Mouse (Mus musculus) c-Kit-positive CD71-negative TER-119-negative erythroid progenitor cells, embryonic 14.5 days (primary cell): ENCODE measurements at regions not wholly inside any gene's neighbourhood (a gene's known extent, or its start where the extent isn't known, plus 50 kb on each side); places are given as distances from the start of the nearest gene placed in this dataset.

Experiments
- DNase-seq: peaks from one replicate; pipeline ENCODE4 v3.0.0-alpha.2; 2013; ENCODE audit warnings: low read depth

DNA sequence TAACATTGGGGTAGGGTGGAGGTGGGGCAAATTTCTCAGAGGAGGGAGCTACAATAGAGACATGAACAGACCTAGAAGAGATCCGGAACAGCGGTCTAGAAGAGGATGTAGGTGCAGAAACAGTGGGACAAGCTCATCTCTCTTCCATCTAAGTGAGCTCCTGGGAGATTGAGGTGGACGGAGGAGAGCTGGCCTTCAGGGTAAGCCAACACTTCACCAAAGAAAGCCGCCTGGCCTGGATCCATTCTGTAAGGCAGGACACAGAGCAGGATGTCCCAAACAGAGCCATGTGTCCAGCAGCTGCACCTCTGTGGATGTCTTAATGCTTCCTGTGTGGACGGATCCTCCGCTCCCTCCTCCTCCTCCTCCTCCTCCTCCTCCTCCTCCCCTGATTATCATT, 173.0 kb downstream of the Rab11fip4 start:
- DNase-seq = no peak

GRCm38 (mm10) chr11:79762654-79763053, 171.6 kb downstream of the Rab11fip4 start:
- DNase-seq = no peak

DNA sequence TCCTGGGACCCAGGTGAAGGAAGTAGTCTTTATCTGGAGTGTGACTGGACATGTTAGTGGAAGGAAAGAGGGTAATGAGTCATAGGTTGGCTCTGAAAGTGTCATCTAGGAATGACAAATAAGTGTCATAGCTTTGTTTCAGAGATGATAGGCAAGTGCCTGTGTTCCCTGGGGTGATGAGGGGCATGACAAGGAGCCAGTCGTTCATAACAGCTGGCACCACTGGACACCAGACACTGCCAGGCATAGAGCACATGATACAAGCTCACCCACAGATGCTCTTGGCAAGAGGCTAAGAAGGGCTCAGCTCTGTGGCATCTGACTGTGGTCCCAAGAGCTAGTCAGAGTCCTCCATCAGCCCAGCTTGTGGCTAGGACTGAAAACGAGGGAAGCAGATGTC, 171.0 kb downstream of the Rab11fip4 start:
- DNase-seq = no peak

GRCm38 (mm10) chr11:79760533-79760932, 169.5 kb downstream of the Rab11fip4 start:
- no peak for DNase-seq

DNA sequence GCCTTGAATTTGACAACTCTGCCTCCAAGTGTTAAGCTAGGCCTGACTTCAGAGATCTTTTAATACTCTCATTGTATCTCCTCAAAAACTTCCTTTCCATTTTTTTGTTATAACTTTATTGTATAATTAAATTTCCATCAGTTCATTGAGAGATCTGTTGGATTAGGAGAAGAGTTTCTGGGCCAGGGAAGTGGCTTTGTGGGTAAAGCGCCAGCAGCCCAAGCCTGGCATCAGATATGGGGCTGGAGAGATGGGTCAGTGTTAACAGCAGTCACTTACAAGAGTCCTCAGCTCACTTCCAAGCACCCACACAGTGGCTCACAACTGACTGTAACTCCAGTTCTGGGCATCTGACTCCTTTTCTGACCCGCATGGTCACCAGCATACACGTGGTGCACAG, 167.3 kb downstream of the Rab11fip4 start:
- no peak for DNase-seq

GRCm38 (mm10) chr11:79757513-79758071, 166.6 kb downstream of the Rab11fip4 start:
- no peak for DNase-seq

DNA sequence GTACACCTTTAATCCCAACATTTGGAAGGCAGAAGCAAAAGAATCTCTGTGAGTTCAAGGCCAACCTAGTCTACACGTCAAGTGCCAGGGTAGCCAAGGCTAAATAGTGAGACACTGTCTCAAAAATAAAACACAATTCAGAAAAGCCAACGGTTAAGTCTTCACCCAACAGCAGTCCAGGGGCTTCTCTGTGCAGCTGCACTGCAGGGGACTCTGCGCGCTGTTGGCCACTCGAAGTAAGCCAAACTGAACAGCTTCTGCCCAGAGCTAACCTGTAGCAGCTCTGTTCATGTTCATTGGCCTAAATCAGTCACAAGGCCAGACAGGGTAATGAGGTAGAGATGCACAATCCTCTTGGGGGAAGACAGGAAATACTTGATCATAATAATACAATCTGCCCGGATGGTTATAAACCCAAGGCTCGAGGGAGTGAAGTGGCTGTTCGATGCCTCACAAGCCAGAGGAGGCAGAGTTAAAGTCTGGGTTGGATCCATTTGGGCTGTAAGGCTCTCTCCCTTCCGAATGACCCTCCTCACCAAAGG, 165.4 kb downstream of the Rab11fip4 start:
- no peak for DNase-seq

DNA sequence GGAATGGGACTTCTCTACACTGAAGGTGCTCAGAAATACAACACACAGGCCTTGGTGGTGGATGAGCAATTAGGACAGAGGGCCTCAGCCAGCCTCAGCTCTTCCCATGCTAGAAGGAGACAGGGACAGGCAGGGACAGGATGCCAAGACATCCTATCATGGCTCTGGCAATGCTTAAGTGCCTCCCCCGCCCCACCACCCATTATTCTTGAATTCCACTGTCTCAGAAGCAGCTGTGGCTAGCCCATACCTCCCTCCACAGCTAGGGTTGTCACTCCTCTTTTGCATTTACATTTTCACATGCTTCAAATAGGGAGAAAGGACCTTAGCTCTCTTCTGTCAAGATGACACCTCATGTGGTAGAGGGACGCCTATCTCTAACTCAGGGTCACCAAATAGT, 162.5 kb downstream of the Rab11fip4 start:
- no peak for DNase-seq

DNA sequence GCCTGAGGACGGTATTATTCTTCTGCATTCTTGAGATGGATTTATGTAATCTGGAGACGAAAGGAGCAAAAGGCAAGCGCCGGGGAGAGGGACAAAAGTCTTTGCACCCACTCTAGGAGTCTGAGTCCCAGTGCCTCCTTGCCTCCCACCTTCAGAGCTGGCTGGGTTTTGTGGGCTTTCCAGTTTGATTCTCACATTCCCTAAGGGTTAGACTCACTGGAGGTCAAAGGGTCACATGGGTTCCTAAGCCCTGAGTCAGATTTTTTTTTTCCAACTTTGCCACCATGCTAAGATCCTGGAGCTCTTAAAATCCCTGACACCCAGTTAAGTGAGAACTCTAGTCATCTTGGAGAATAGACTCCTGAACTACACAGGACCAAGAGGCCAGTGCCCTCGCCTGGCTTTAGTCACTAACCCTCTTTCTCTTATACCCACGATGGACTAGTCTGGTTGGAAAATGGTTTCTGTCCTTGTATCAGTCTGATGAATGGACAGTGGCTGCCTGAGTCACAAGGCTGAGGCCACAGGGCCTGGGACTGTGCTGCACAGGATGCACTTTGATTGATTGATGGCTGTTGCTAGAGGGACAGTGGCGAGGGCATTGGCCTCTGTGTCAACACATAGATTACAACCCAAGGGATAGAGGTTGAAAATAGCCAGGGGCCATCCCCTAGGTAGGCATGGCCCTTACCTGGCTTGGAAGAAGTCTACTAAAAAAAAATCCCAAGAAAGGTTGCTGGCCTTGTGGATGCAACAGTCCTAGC, 161.9 kb downstream of the Rab11fip4 start:
- no peak for DNase-seq

- DNase-seq = no peak
Observed at GRCm38 (mm10) chr11:79751751-79752716, 161.0 kb downstream of the Rab11fip4 start.

GRCm38 (mm10) chr11:79750943-79751342, 159.9 kb downstream of the Rab11fip4 start:
- DNase-seq = no peak

GRCm38 (mm10) chr11:79749755-79750434, 158.9 kb downstream of the Rab11fip4 start:
- no peak for DNase-seq

DNA sequence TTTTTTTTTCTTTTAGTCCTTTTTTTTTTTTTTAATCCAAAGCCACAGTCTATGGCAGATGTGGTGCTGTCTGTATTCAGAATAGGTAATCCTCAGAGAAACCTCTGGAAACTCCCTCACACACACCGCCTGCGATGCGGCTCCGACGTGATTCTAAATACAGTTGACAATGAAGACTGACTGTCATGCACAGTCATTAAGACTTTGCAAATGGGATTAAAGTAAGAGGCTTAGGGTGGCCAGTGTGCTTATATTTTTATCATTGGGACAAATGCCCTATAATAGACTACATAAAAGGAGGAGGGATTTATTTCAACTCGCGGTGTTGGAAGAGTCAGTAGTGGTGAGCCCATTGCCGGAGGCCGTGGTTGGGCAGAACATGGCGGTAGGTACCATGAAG, 158.1 kb downstream of the Rab11fip4 start:
- no peak for DNase-seq

GRCm38 (mm10) chr11:79748606-79749125, 157.7 kb downstream of the Rab11fip4 start:
- no peak for DNase-seq

DNA sequence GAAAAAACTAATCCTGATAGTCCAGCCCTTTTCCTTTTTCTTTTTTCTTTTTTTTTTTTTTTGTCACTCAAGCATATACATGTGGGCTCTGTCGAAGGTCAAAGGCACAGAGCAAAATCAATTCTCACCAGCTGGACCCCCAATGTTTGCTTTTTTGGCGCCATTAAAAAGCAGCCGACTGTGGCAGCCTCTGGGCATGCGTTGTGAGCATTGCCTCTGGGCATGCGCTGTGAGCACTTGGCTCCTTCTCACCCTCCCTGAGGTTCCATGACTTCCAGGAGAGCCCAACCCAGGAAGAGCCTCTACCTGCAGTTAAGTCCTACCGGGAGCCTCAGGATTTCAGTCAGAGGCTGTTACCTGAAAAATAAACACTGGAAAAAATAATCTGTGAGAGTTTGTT, 156.8 kb downstream of the Rab11fip4 start:
- no peak for DNase-seq
